Mouse (Mus musculus) liver, embryonic 14.5 days (tissue): Measurements from ENCODE around the gene Ccpg1os. TPM values are rescaled to one million over a fixed set of nuclear protein-coding genes. Genes with fewer than 3 reads are reported as not detected.

Source experiments
- ATAC-seq: fragments of 200-750 bp; cut with Nextera tagmentation; 2 replicates; pipeline ENCODE4 v1.8.0; 2017; ENCODE audit warnings: moderate number of reproducible peaks, mild to moderate bottlenecking, moderate library complexity; ENCODE audit not compliant: insufficient read depth
- DNase-seq, 3 experiments: peaks; one replicate each; pipeline ENCODE4 v3.0.0-alpha.2; 2012 to 2013; ENCODE audit warnings: low read depth in 3 of 3, low spot score in 3 of 3
- H3K27ac ChIP-seq: fragments of 300-500 bp; sonication (generic); 2 replicates; pipeline ENCODE4 v1.5.1; 2014; ENCODE audit warnings: moderate library complexity, mild to moderate bottlenecking, control low read depth, inconsistent platforms
- H3K27me3 ChIP-seq: fragments of 300-500 bp; sonication (generic); 2 replicates; pipeline ENCODE4 v1.6.1; 2014; ENCODE audit warnings: mild to moderate bottlenecking, low read length, moderate library complexity; ENCODE audit not compliant: control insufficient read depth, insufficient read depth
- H3K36me3 ChIP-seq: fragments of 300-500 bp; sonication (generic); replicated peaks from 2 replicates; pipeline ENCODE4 v1.6.1; 2014; ENCODE audit warnings: low read depth; ENCODE audit not compliant: control insufficient read depth, insufficient read depth
- H3K4me1 ChIP-seq, 2 experiments: fragments of 200-500 bp in 1 of 2; fragments of 300-500 bp in 1 of 2; sonication (generic) in 1 of 2; replicated peaks; 2 replicates each; pipeline ENCODE4 v1.6.1; 2012 to 2014; ENCODE audit warnings: antibody characterized with exemption in 1 of 2, inconsistent platforms in 1 of 2, low read length in 1 of 2; ENCODE audit not compliant: control insufficient read depth in 2 of 2, insufficient read depth in 2 of 2
- H3K4me2 ChIP-seq: fragments of 300-500 bp; sonication (generic); 2 replicates; pipeline ENCODE4 v1.6.1; 2014; ENCODE audit warnings: low read depth, mild to moderate bottlenecking, control low read depth, moderate library complexity
- H3K4me3 ChIP-seq, 2 experiments: fragments of 200-500 bp in 1 of 2; fragments of 300-500 bp in 1 of 2; sonication (generic) in 1 of 2; 2 replicates each; pipeline ENCODE4 v1.5.1; 2012 to 2014; ENCODE audit warnings: low read depth in 2 of 2, low read length in 2 of 2, mild to moderate bottlenecking in 2 of 2, control low read depth in 1 of 2, inconsistent platforms in 1 of 2, moderate library complexity in 1 of 2; ENCODE audit not compliant: insufficient read depth in 1 of 2
- H3K9ac ChIP-seq: fragments of 300-500 bp; sonication (generic); replicated peaks from 2 replicates; pipeline ENCODE4 v1.6.1; 2014; ENCODE audit warnings: mild to moderate bottlenecking, control low read depth, moderate library complexity
- H3K9me3 ChIP-seq: fragments of 300-500 bp; sonication (generic); 2 replicates; pipeline ENCODE4 v1.6.1; 2016; ENCODE audit warnings: low read length, mixed read lengths; ENCODE audit not compliant: control insufficient read depth
- CTCF ChIP-seq: IDR thresholded peaks from 2 replicates; pipeline ENCODE4 v1.5.1; 2016; ENCODE audit warnings: antibody characterized with exemption, low read depth, control low read depth
- EP300 ChIP-seq: IDR thresholded peaks from 2 replicates; pipeline ENCODE4 v1.6.1; 2016; ENCODE audit warnings: antibody characterized with exemption, low read depth
- WGBS: fragments of 180-500 bp; shearing (Covaris S2); extraction: QIAGEN DNeasy Blood & Tissue Kit; methylation state at CpG from one replicate; pipeline ENCODE4 v1.1.7; 2014; ENCODE audit not compliant: insufficient replicate concordance; 5-methylcytosine and 5-hydroxymethylcytosine counted together
- polyA plus RNA-seq, 2 experiments: library from polyadenylated mRNA; depleted of rRNA in 1 of 2; stranded (reverse) in 1 of 2; unstranded in 1 of 2; fragments of >200 nt; fragmentation: Nextera tagmentation in 1 of 2; extraction: Ambion mirVana in 1 of 2; gene quantifications; 2 replicates each; pipeline versions ENCODE4 v1.2.1 to v1.2.3; 2012 to 2014

Gene Ccpg1os
- polyA plus RNA-seq, 2 experiments = 2.0 to 3.0 TPM

- WGBS = 84% methylated on average over 2 of the region's 2 CpGs
- H3K4me3 ChIP-seq = no peak overlapping the region
- no peak overlapping the region for H3K4me2 ChIP-seq
- DNase-seq (no peak), ATAC-seq (no peak)
- no peaks in the 10 kb centered on the region for H3K36me3 ChIP-seq
- H3K9me3 ChIP-seq = no peaks in the 10 kb centered on the region
- peaks cover 0 to 2% of the 10 kb centered on the region in 2 experiments; a peak in 1 of 4 replicates for H3K4me1 ChIP-seq
- no peak overlapping the region for H3K27ac ChIP-seq
- TF ChIP-seq CTCF (no peak), EP300 (no peak)
- H3K27me3 ChIP-seq = no peaks in the 10 kb centered on the region
- H3K9ac ChIP-seq = no peak overlapping the region
Measured at GRCm38 (mm10) chr9:72991420-72991819, 6.2 kb upstream of the Ccpg1os start.

GRCm38 (mm10) chr9:72988706-72989105 lies 3.5 kb upstream of the Ccpg1os start:
- H3K36me3 ChIP-seq = no peaks in the 10 kb centered on the region
- ATAC-seq = no peak
- H3K27ac ChIP-seq = no peak overlapping the region
- 64% methylated on average over 5 of the region's 5 CpGs for WGBS
- H3K4me3 ChIP-seq = no peak overlapping the region
- no peaks in the 10 kb centered on the region for H3K9me3 ChIP-seq
- DNase-seq = no peak
- peaks cover 5 to 10% of the 10 kb centered on the region in 2 experiments for H3K4me1 ChIP-seq
- TF ChIP-seq CTCF (no peak), EP300 (no peak)
- H3K27me3 ChIP-seq = no peaks in the 10 kb centered on the region
- H3K4me2 ChIP-seq = no peak overlapping the region
- no peak overlapping the region for H3K9ac ChIP-seq

- no peak for ATAC-seq
- peaks cover 5 to 10% of the 10 kb centered on the region in 2 experiments for H3K4me1 ChIP-seq
Measured at GRCm38 (mm10) chr9:72987703-72988102, 2.5 kb upstream of the Ccpg1os start.

GRCm38 (mm10) chr9:72983066-72983465 lies 2.1 kb downstream of the Ccpg1os start:
- no peaks in the 10 kb centered on the region for H3K27me3 ChIP-seq
- H3K4me2 ChIP-seq = no peak overlapping the region
- H3K9ac ChIP-seq = no peak overlapping the region
- peaks cover 5 to 8% of the 10 kb centered on the region in 2 experiments for H3K4me1 ChIP-seq
- no peak for TF ChIP-seq EP300
- TF ChIP-seq CTCF = no peak
- no peaks in the 10 kb centered on the region for H3K9me3 ChIP-seq
- WGBS = 47% methylated on average over 2 of the region's 2 CpGs
- no peak overlapping the region for H3K27ac ChIP-seq
- DNase-seq = no peak
- H3K4me3 ChIP-seq = no peak overlapping the region
- H3K36me3 ChIP-seq = no peaks in the 10 kb centered on the region
- ATAC-seq = no peak

More at GRCm38 (mm10) chr9:72987703-72988102, 2.5 kb upstream of the Ccpg1os start:
- no peak overlapping the region for H3K9ac ChIP-seq
- H3K27me3 ChIP-seq = no peaks in the 10 kb centered on the region
- no peak overlapping the region for H3K4me2 ChIP-seq
- no peak overlapping the region for H3K4me3 ChIP-seq
- 54% methylated on average over 3 of the region's 3 CpGs for WGBS
- DNase-seq = no peak
- TF ChIP-seq CTCF (no peak), EP300 (no peak)
- no peaks in the 10 kb centered on the region for H3K9me3 ChIP-seq
- H3K36me3 ChIP-seq = no peaks in the 10 kb centered on the region
- H3K27ac ChIP-seq = no peak overlapping the region

GRCm38 (mm10) chr9:72975242-72975641 lies 9.9 kb downstream of the Ccpg1os start:
- no peak overlapping the region for H3K4me3 ChIP-seq
- no peak overlapping the region for H3K4me2 ChIP-seq
- no peaks in the 10 kb centered on the region for H3K9me3 ChIP-seq
- H3K27ac ChIP-seq = no peak overlapping the region
- ATAC-seq (no peak), DNase-seq (no peak)
- TF ChIP-seq EP300 (no peak), CTCF (no peak)
- no peaks in the 10 kb centered on the region for H3K36me3 ChIP-seq
- H3K27me3 ChIP-seq = no peaks in the 10 kb centered on the region
- H3K4me1 ChIP-seq = no peaks in the 10 kb centered on the region
- WGBS = 65% methylated on average over 1 of the region's 1 CpGs
- H3K9ac ChIP-seq = no peak overlapping the region
